Mouse (Mus musculus) heart, embryonic 15.5 days (tissue): ENCODE data around the gene Prkar1a. TPM values are rescaled to one million over a fixed set of nuclear protein-coding genes. Genes with fewer than 3 reads are reported as not detected.

ENCODE experiments used
- ATAC-seq: fragments of 200-750 bp; cut with Nextera tagmentation; replicated peaks from 2 replicates; pipeline ENCODE4 v1.8.0; 2017; ENCODE audit warnings: low read depth, moderate TSS enrichment; ENCODE audit not compliant: insufficient number of reproducible peaks, insufficient read depth, low FRiP score
- H3K27ac ChIP-seq: fragments of 300-500 bp; sonication (generic); 2 replicates; pipeline ENCODE4 v1.5.1; 2015; ENCODE audit warnings: mild to moderate bottlenecking, inconsistent platforms
- H3K27me3 ChIP-seq: fragments of 300-500 bp; sonication (generic); 2 replicates; pipeline ENCODE4 v1.6.1; 2015; ENCODE audit warnings: inconsistent platforms
- H3K36me3 ChIP-seq: fragments of 300-500 bp; sonication (generic); 2 replicates; pipeline ENCODE4 v1.6.1; 2015; ENCODE audit warnings: mild to moderate bottlenecking, inconsistent platforms
- H3K4me1 ChIP-seq: fragments of 300-500 bp; sonication (generic); replicated peaks from 2 replicates; pipeline ENCODE4 v1.6.1; 2015; ENCODE audit warnings: inconsistent platforms
- H3K4me2 ChIP-seq: fragments of 300-500 bp; sonication (generic); 2 replicates; pipeline ENCODE4 v1.6.1; 2015; ENCODE audit warnings: inconsistent platforms, mild to moderate bottlenecking, moderate library complexity
- H3K4me3 ChIP-seq: fragments of 300-500 bp; sonication (generic); 2 replicates; pipeline ENCODE4 v1.5.1; 2015; ENCODE audit warnings: mild to moderate bottlenecking, inconsistent platforms
- H3K9ac ChIP-seq: fragments of 300-500 bp; sonication (generic); 2 replicates; pipeline ENCODE4 v1.6.1; 2015; ENCODE audit warnings: mild to moderate bottlenecking, inconsistent platforms
- H3K9me3 ChIP-seq: fragments of 300-500 bp; sonication (generic); replicated peaks from 2 replicates; pipeline ENCODE4 v1.6.1; 2016; ENCODE audit warnings: inconsistent platforms
- WGBS: fragments of 180-500 bp; shearing (Covaris S2); methylation state at CpG from one replicate; pipeline ENCODE4 v1.1.7; 2015; ENCODE audit warnings: mixed read lengths; 5-methylcytosine and 5-hydroxymethylcytosine counted together
- polyA plus RNA-seq: library from polyadenylated mRNA; unstranded; fragments of >200 nt; fragmentation: Nextera tagmentation; extraction: Ambion mirVana; gene quantifications from 2 replicates; pipeline ENCODE4 v1.2.1, GENCODE M21; 2015

The Prkar1a gene
- polyA plus RNA-seq, 1 experiment from 2014 or later, result 426 TPM

- Histone ChIP-seq H3K36me3 (peaks cover 10% of the 10 kb centered on the region), H3K4me2 (no peak overlapping the region), H3K9me3 (no peaks in the 10 kb centered on the region), H3K4me3 (no peak overlapping the region), H3K9ac (no peak overlapping the region), H3K27ac (no peak overlapping the region), H3K4me1 (peaks cover 20% of the 10 kb centered on the region), H3K27me3 (no peaks in the 10 kb centered on the region)
- ATAC-seq, result no peak
- WGBS, result 79% methylated on average over 11 of the region's 11 CpGs
These were observed 25.3 kb downstream of the Prkar1a start for GRCm38 (mm10) chr11:109674542-109674941.

DNA sequence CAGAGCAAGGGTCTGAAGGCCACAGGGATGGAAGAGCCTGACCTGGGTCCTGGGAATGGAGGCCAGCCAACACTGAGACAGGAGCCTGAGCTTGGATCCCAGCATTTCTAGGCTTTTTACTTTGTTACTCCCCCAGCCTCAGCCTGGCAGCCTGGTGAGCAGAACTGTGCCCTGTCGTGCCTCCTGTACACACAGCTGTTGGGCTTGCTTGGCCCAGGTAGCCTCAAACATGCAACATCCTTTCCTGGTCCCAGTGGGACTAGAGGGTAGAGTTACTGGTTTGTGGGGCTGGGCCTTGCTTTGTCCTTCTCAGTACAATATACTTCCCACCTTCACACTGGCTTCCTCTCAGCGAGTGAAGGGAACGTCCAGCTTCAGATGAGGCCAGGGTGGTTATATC lies 26.0 kb downstream of the Prkar1a start:
- H3K4me1 ChIP-seq, result peaks cover 20% of the 10 kb centered on the region
- H3K9ac ChIP-seq, result no peak overlapping the region
- H3K9me3 ChIP-seq, result no peaks in the 10 kb centered on the region
- no peak for ATAC-seq
- no peaks in the 10 kb centered on the region for H3K27me3 ChIP-seq
- 95% methylated on average over 3 of the region's 3 CpGs for WGBS
- H3K27ac ChIP-seq, result no peak overlapping the region
- peaks cover 4% of the 10 kb centered on the region; the same call in 1 of the 2 replicates for H3K36me3 ChIP-seq
- no peak overlapping the region for H3K4me3 ChIP-seq
- H3K4me2 ChIP-seq, result no peak overlapping the region

GRCm38 (mm10) chr11:109675771-109676170 lies 26.6 kb downstream of the Prkar1a start:
- H3K9me3 ChIP-seq, result no peaks in the 10 kb centered on the region
- peaks cover under 1% of the 10 kb centered on the region; the same call in 1 of the 2 replicates for H3K36me3 ChIP-seq
- no peaks in the 10 kb centered on the region for H3K27me3 ChIP-seq
- no peak overlapping the region for H3K9ac ChIP-seq
- no peak for ATAC-seq
- WGBS, result 87% methylated on average over 9 of the region's 9 CpGs
- peaks cover 19% of the 10 kb centered on the region for H3K4me1 ChIP-seq
- H3K4me3 ChIP-seq, result no peak overlapping the region
- no peak overlapping the region for H3K4me2 ChIP-seq
- no peak overlapping the region for H3K27ac ChIP-seq

GRCm38 (mm10) chr11:109676621-109677373 lies 27.6 kb downstream of the Prkar1a start:
- no peaks in the 10 kb centered on the region for H3K27me3 ChIP-seq
- WGBS, result 71% methylated on average over 12 of the region's 12 CpGs
- H3K36me3 ChIP-seq, result no peaks in the 10 kb centered on the region
- no peak overlapping the region for H3K27ac ChIP-seq
- no peak overlapping the region for H3K9ac ChIP-seq
- no peaks in the 10 kb centered on the region for H3K9me3 ChIP-seq
- no peak for ATAC-seq
- no peak overlapping the region for H3K4me2 ChIP-seq
- no peak overlapping the region for H3K4me3 ChIP-seq
- H3K4me1 ChIP-seq, result peaks cover 28% of the 10 kb centered on the region

DNA sequence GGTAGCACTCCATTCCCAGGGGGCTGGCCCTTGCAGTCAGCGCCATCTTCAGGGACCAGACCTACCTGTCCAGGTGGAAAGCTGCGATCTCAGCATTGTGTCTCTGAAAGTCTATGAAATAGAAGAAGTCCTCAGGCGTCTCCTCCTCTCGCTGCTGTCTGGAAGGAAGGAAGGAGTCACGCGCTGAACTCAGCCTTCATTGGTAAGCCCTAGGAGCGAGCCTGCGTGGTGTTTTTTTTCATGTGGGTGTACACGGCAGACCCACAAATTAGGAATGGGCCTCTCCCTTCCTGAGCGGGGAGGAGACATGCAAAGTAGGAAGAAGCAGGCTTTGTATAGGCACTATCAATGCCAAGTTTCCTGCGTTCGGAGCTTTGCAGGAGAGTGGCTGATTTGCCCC lies 29.1 kb downstream of the Prkar1a start:
- no peak overlapping the region for H3K4me3 ChIP-seq
- WGBS, result 76% methylated on average over 12 of the region's 12 CpGs
- ATAC-seq, result no peak
- no peak overlapping the region for H3K27ac ChIP-seq
- H3K27me3 ChIP-seq, result no peaks in the 10 kb centered on the region
- H3K36me3 ChIP-seq, result no peaks in the 10 kb centered on the region
- no peaks in the 10 kb centered on the region for H3K9me3 ChIP-seq
- no peak overlapping the region for H3K4me2 ChIP-seq
- no peak overlapping the region for H3K9ac ChIP-seq
- peaks cover 23% of the 10 kb centered on the region for H3K4me1 ChIP-seq

GRCm38 (mm10) chr11:109680934-109681333 lies 31.7 kb downstream of the Prkar1a start:
- peak; percentile 43; the same call in 1 of the 2 replicates for ATAC-seq
- WGBS, result 26% methylated on average over 9 of the region's 9 CpGs
- Histone ChIP-seq H3K4me2 (no peak overlapping the region), H3K9me3 (no peaks in the 10 kb centered on the region), H3K4me1 (peaks cover 21% of the 10 kb centered on the region), H3K9ac (no peak overlapping the region), H3K27me3 (no peaks in the 10 kb centered on the region), H3K36me3 (no peaks in the 10 kb centered on the region), H3K4me3 (no peak overlapping the region), H3K27ac (peak overlapping the region; percentile 73; the same call in 1 of the 2 replicates)

DNA sequence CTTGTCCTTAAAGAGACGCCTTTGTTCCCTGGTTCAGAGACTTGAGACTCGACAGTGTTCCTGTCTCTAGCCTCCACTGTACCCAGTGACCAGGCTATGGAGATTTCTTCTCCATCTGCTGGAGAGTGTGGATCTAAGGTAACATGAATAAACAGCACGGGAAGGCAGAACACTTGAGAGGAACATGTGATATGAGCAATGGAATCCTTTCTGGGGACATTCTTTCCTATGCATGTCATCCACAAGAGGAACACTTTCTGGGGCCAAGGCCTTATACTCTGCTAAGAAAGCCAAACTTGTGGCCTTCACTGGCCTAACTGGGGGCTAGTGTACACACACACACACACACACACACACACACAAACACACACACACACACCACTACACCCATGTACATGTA lies 32.4 kb downstream of the Prkar1a start:
- Histone ChIP-seq H3K9me3 (no peaks in the 10 kb centered on the region), H3K9ac (no peak overlapping the region), H3K4me1 (peaks cover 16% of the 10 kb centered on the region), H3K4me3 (no peak overlapping the region), H3K27me3 (no peaks in the 10 kb centered on the region), H3K27ac (peak overlapping the region; percentile 73), H3K36me3 (no peaks in the 10 kb centered on the region), H3K4me2 (no peak overlapping the region)
- ATAC-seq, result peak; percentile 62; the same call in 1 of the 2 replicates
- WGBS, result 46% methylated on average over 3 of the region's 3 CpGs

- no peak overlapping the region for H3K4me3 ChIP-seq
- no peak overlapping the region for H3K9ac ChIP-seq
- ATAC-seq, result no peak
- H3K27me3 ChIP-seq, result no peaks in the 10 kb centered on the region
- H3K4me2 ChIP-seq, result no peak overlapping the region
- H3K27ac ChIP-seq, result peak overlapping the region; percentile 73; the same call in 1 of the 2 replicates
- H3K9me3 ChIP-seq, result no peaks in the 10 kb centered on the region
- peaks cover 16% of the 10 kb centered on the region for H3K4me1 ChIP-seq
- no peaks in the 10 kb centered on the region for H3K36me3 ChIP-seq
- WGBS, result 90% methylated on average over 6 of the region's 6 CpGs
These were observed 33.0 kb downstream of the Prkar1a start for GRCm38 (mm10) chr11:109682221-109682620.

GRCm38 (mm10) chr11:109689539-109689938 lies 40.3 kb downstream of the Prkar1a start:
- WGBS, result 73% methylated on average over 4 of the region's 4 CpGs
- Histone ChIP-seq H3K4me2 (no peak overlapping the region), H3K9ac (no peak overlapping the region), H3K27ac (no peak overlapping the region), H3K4me1 (no peaks in the 10 kb centered on the region; the same call in 1 of the 2 replicates), H3K9me3 (no peaks in the 10 kb centered on the region), H3K36me3 (no peaks in the 10 kb centered on the region), H3K4me3 (no peak overlapping the region), H3K27me3 (no peaks in the 10 kb centered on the region)
- no peak for ATAC-seq

DNA sequence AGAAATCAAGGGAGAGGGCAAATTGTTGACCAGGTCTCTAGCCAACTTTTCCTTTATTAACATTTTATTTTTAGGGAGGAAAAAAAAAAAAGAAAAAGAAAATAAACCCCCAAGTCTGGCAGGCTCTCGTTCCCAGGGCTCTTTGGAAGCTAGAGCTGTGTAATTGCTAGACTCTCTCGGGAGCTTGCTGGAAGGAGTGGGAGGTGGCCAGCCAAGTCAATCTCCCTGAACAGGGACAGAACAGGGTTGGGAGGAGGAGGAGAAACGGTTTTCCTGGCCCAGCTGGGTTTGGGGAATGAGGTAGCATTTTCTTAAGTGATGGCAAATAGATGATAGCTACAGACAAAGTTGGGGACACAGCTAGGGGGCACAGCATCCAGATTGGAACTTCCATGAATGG lies 43.5 kb downstream of the Prkar1a start:
- WGBS, result 36% methylated on average over 3 of the region's 3 CpGs
- Histone ChIP-seq H3K27ac (peak overlapping the region; percentile 12; the same call in 1 of the 2 replicates), H3K4me1 (no peaks in the 10 kb centered on the region; the same call in 1 of the 2 replicates), H3K36me3 (no peaks in the 10 kb centered on the region), H3K9me3 (no peaks in the 10 kb centered on the region), H3K27me3 (no peaks in the 10 kb centered on the region), H3K9ac (no peak overlapping the region), H3K4me3 (no peak overlapping the region), H3K4me2 (no peak overlapping the region)
- 0 out of 2 replicates have a peak, but pooled peaks have one; percentile 43 for ATAC-seq

- H3K27ac ChIP-seq, result no peak overlapping the region
- no peak overlapping the region for H3K4me3 ChIP-seq
- H3K4me1 ChIP-seq, result no peaks in the 10 kb centered on the region; the same call in 1 of the 2 replicates
- H3K27me3 ChIP-seq, result no peaks in the 10 kb centered on the region
- H3K9ac ChIP-seq, result no peak overlapping the region
- no peak overlapping the region for H3K4me2 ChIP-seq
- no peaks in the 10 kb centered on the region for H3K9me3 ChIP-seq
- no peaks in the 10 kb centered on the region for H3K36me3 ChIP-seq
- ATAC-seq, result no peak
- WGBS, result 83% methylated on average over 4 of the region's 4 CpGs
These were observed 47.3 kb downstream of the Prkar1a start for GRCm38 (mm10) chr11:109696519-109696918.
